Mouse (Mus musculus) kidney, embryonic 16.5 days (tissue): ENCODE data around the gene Olfr331. TPM values are rescaled to one million over a fixed set of nuclear protein-coding genes. Genes with fewer than 3 reads are reported as not detected.
"Not testable (repeated sequence)": the region's sequence is repeated elsewhere in the genome, so short reads cannot be mapped to it uniquely, and the experiment has no call there.

ENCODE experiments used
- ATAC-seq: fragments of 200-750 bp; cut with Nextera tagmentation; 2 replicates; pipeline ENCODE4 v1.8.0; 2017; ENCODE audit warnings: moderate TSS enrichment; ENCODE audit not compliant: low FRiP score, low TSS enrichment
- H3K27ac ChIP-seq: fragments of 300-500 bp; sonication (generic); 2 replicates; pipeline ENCODE4 v1.5.1; 2014; ENCODE audit warnings: low read length
- H3K27me3 ChIP-seq: fragments of 300-500 bp; sonication (generic); 2 replicates; pipeline ENCODE4 v1.6.1; 2014; ENCODE audit warnings: low read length, control low read depth, mixed read lengths; ENCODE audit not compliant: insufficient read depth
- H3K36me3 ChIP-seq: fragments of 300-500 bp; sonication (generic); 2 replicates; pipeline ENCODE4 v1.6.1; 2014; ENCODE audit warnings: low read length, control low read depth, mixed read lengths; ENCODE audit not compliant: insufficient read depth
- H3K4me1 ChIP-seq: fragments of 300-500 bp; sonication (generic); 2 replicates; pipeline ENCODE4 v1.6.1; 2014; ENCODE audit warnings: low read length, control low read depth, mixed read lengths; ENCODE audit not compliant: insufficient read depth
- H3K4me2 ChIP-seq: fragments of 300-500 bp; sonication (generic); replicated peaks from 2 replicates; pipeline ENCODE4 v1.6.1; 2014; ENCODE audit warnings: low read depth, low read length
- H3K4me3 ChIP-seq: fragments of 300-500 bp; sonication (generic); 2 replicates; pipeline ENCODE4 v1.5.1; 2014; ENCODE audit warnings: mild to moderate bottlenecking, low read length
- H3K9ac ChIP-seq: fragments of 300-500 bp; sonication (generic); replicated peaks from 2 replicates; pipeline ENCODE4 v1.6.1; 2014; ENCODE audit warnings: low read length
- H3K9me3 ChIP-seq: fragments of 300-500 bp; sonication (generic); 2 replicates; pipeline ENCODE4 v1.6.1; 2016; ENCODE audit warnings: low read length, control low read depth
- WGBS: fragments of 180-500 bp; shearing (Covaris S2); extraction: QIAGEN DNeasy Blood & Tissue Kit; methylation state at CpG from one replicate; pipeline ENCODE4 v1.1.7; 2014; 5-methylcytosine and 5-hydroxymethylcytosine counted together
- polyA plus RNA-seq: library from polyadenylated mRNA; unstranded; fragments of >200 nt; fragmentation: Nextera tagmentation; extraction: Ambion mirVana; gene quantifications from 2 replicates; pipeline ENCODE4 v1.2.1, GENCODE M21; 2015

Olfr331 gene
- not detected in 2 replicates for polyA plus RNA-seq

GRCm38 (mm10) chr11:58502472-58502871 lies at the start of gene Olfr331:
Gene Olfr331 (minus strand): TSS chr11:58502572.
- not testable (repeated sequence) for H3K36me3 ChIP-seq, H3K4me3 ChIP-seq, H3K4me1 ChIP-seq, H3K4me2 ChIP-seq, H3K9me3 ChIP-seq, H3K27me3 ChIP-seq, ATAC-seq, H3K27ac ChIP-seq, H3K9ac ChIP-seq

- Histone ChIP-seq H3K27ac (no peak within 1 kb of the TSS), H3K27me3 (no peaks in the 10 kb centered on the region), H3K9ac (no peak within 1 kb of the TSS), H3K36me3 (no peaks in the 10 kb centered on the region), H3K4me3 (no peak within 1 kb of the TSS), H3K4me2 (no peak within 1 kb of the TSS), H3K4me1 (no peaks in the 10 kb centered on the region), H3K9me3 (no peaks in the 10 kb centered on the region)
- 77% methylated on average over 5 of the region's 5 CpGs for WGBS
- no peak for ATAC-seq
These were observed 44.0 kb upstream of the Olfr331 start, which contains the start of gene Olfr329-ps for GRCm38 (mm10) chr11:58546322-58546721. Gene Olfr329-ps (minus strand): TSS chr11:58546422.

- H3K4me2 ChIP-seq, H3K4me3 ChIP-seq, H3K4me1 ChIP-seq, H3K9ac ChIP-seq, H3K27me3 ChIP-seq, H3K36me3 ChIP-seq, H3K9me3 ChIP-seq, H3K27ac ChIP-seq, ATAC-seq: not testable (repeated sequence)
These were observed 32.4 kb upstream of the Olfr331 start, which contains the start of gene Olfr330 for GRCm38 (mm10) chr11:58534736-58535135. Gene Olfr330 (minus strand): TSS chr11:58534836.

- not testable (repeated sequence) for H3K27me3 ChIP-seq, H3K9ac ChIP-seq, H3K27ac ChIP-seq, H3K9me3 ChIP-seq, H3K4me2 ChIP-seq, H3K36me3 ChIP-seq, ATAC-seq, H3K4me1 ChIP-seq, H3K4me3 ChIP-seq
- WGBS, result 92% methylated on average over 6 of the region's 9 CpGs
These were observed 17.4 kb upstream of the Olfr331 start for GRCm38 (mm10) chr11:58519756-58520155.

GRCm38 (mm10) chr11:58518916-58519315 lies 16.5 kb upstream of the Olfr331 start:
- not testable (repeated sequence) for H3K4me2 ChIP-seq, H3K4me3 ChIP-seq, H3K9me3 ChIP-seq, H3K36me3 ChIP-seq, H3K27me3 ChIP-seq, H3K4me1 ChIP-seq, H3K27ac ChIP-seq, ATAC-seq, H3K9ac ChIP-seq
- WGBS, result 95% methylated on average over 15 of the region's 18 CpGs

- not testable (repeated sequence) for ATAC-seq
- 91% methylated on average over 19 of the region's 19 CpGs for WGBS
These were observed 6.7 kb upstream of the Olfr331 start for GRCm38 (mm10) chr11:58509058-58509457.

GRCm38 (mm10) chr11:58499290-58499689 lies 3.1 kb downstream of the Olfr331 start:
- WGBS, result 46% methylated on average over 3 of the region's 3 CpGs
- no peak overlapping the region for H3K9ac ChIP-seq

More at GRCm38 (mm10) chr11:58509058-58509457, 6.7 kb upstream of the Olfr331 start:
- H3K27ac ChIP-seq, H3K9me3 ChIP-seq, H3K27me3 ChIP-seq, H3K4me1 ChIP-seq, H3K9ac ChIP-seq, H3K36me3 ChIP-seq, H3K4me3 ChIP-seq, H3K4me2 ChIP-seq: not testable (repeated sequence)

GRCm38 (mm10) chr11:58498761-58499160 lies 3.6 kb downstream of the Olfr331 start:
- Histone ChIP-seq H3K9me3 (no peaks in the 10 kb centered on the region), H3K36me3 (no peaks in the 10 kb centered on the region), H3K4me1 (no peaks in the 10 kb centered on the region), H3K27me3 (no peaks in the 10 kb centered on the region), H3K4me3 (no peak overlapping the region), H3K4me2 (no peak overlapping the region), H3K9ac (no peak overlapping the region), H3K27ac (no peak overlapping the region)
- 82% methylated on average over 9 of the region's 9 CpGs for WGBS
- no peak for ATAC-seq

More at GRCm38 (mm10) chr11:58499290-58499689, 3.1 kb downstream of the Olfr331 start:
- Histone ChIP-seq H3K4me1 (no peaks in the 10 kb centered on the region), H3K36me3 (no peaks in the 10 kb centered on the region), H3K9me3 (no peaks in the 10 kb centered on the region), H3K27me3 (no peaks in the 10 kb centered on the region), H3K4me3 (no peak overlapping the region), H3K27ac (no peak overlapping the region), H3K4me2 (no peak overlapping the region)
- no peak for ATAC-seq

GRCm38 (mm10) chr11:58492455-58492854 lies 9.9 kb downstream of the Olfr331 start, which contains the start of gene Olfr332:
Gene Olfr332 (minus strand): TSS chr11:58492555.
- ATAC-seq, result no peak
- Histone ChIP-seq H3K27me3 (no peaks in the 10 kb centered on the region), H3K27ac (no peak within 1 kb of the TSS), H3K4me3 (no peak within 1 kb of the TSS), H3K4me1 (no peaks in the 10 kb centered on the region), H3K4me2 (no peak within 1 kb of the TSS), H3K9me3 (no peaks in the 10 kb centered on the region), H3K36me3 (no peaks in the 10 kb centered on the region), H3K9ac (no peak within 1 kb of the TSS)
- WGBS, result 64% methylated on average over 2 of the region's 2 CpGs

- Histone ChIP-seq H3K27me3 (no peaks in the 10 kb centered on the region), H3K4me3 (no peak within 1 kb of the TSS), H3K4me1 (no peaks in the 10 kb centered on the region), H3K36me3 (no peaks in the 10 kb centered on the region), H3K9me3 (no peaks in the 10 kb centered on the region), H3K9ac (no peak within 1 kb of the TSS), H3K27ac (no peak within 1 kb of the TSS), H3K4me2 (no peak within 1 kb of the TSS)
- ATAC-seq, result no peak
These were observed 40.2 kb downstream of the Olfr331 start, which contains the start of gene Olfr30 for GRCm38 (mm10) chr11:58462170-58462569. Gene Olfr30 (minus strand): TSS chr11:58462270.
